Mouse (Mus musculus) intestine, embryonic 15.5 days (tissue): ENCODE results near the gene Tamm41. TPM values are rescaled to one million over a fixed set of nuclear protein-coding genes. Genes with fewer than 3 reads are reported as not detected.

Source experiments
- polyA plus RNA-seq: library from polyadenylated mRNA; unstranded; fragments of >200 nt; fragmentation: Nextera tagmentation; extraction: Ambion mirVana; gene quantifications from 2 replicates; pipeline ENCODE4 v1.2.1, GENCODE M21; 2015

Gene Tamm41
- polyA plus RNA-seq, 1 experiment from 2014 or later = 60.1 TPM

Other genes starting within 250 kb of the Tamm41 start
- 74.8 and 76.0 TPM in 2 replicates for gene Vgll4, start 67.9 kb downstream of the Tamm41 start, polyA plus RNA-seq
- gene Syn2, start 97.0 kb upstream of the Tamm41 start, polyA plus RNA-seq = 3.3 and 3.5 TPM in 2 replicates
- gene Gm17482, start 189.5 kb upstream of the Tamm41 start, polyA plus RNA-seq = not detected in 2 replicates
- 0.44 and 0.45 TPM in 2 replicates for gene Timp4, start 214.3 kb upstream of the Tamm41 start, polyA plus RNA-seq